Mouse (Mus musculus): ENCODE measurements around the gene Mrln.

The Mrln gene

GRCm38 (mm10) chr10:70257029-70257428, 52.6 kb downstream of the Mrln start:
- DNase-seq: no peak

- no peak for DNase-seq
Observed at GRCm38 (mm10) chr10:70260904-70261303, 56.4 kb downstream of the Mrln start.

GRCm38 (mm10) chr10:70262051-70262450, 57.6 kb downstream of the Mrln start:
- no peak for DNase-seq

- DNase-seq: no peak
Observed at GRCm38 (mm10) chr10:70263681-70264189, 59.3 kb downstream of the Mrln start.

GRCm38 (mm10) chr10:70264337-70265036, 60.0 kb downstream of the Mrln start:
- DNase-seq: no peak

- no peak for DNase-seq
Observed at GRCm38 (mm10) chr10:70266501-70266900, 62.0 kb downstream of the Mrln start.

- no peak for DNase-seq
Observed at GRCm38 (mm10) chr10:70268581-70269446, 64.3 kb downstream of the Mrln start.
